Mouse (Mus musculus) midbrain, embryonic 10.5 days (tissue): ENCODE results near the gene Acod1. TPM values are rescaled to one million over a fixed set of nuclear protein-coding genes. Genes with fewer than 3 reads are reported as not detected.

Experiments used
- DNase-seq: peaks from one replicate; pipeline ENCODE4 v3.0.0-alpha.2; 2017; ENCODE audit warnings: low spot score
- H3K27ac ChIP-seq: fragments of 300-500 bp; sonication (generic); replicated peaks from 2 replicates; pipeline ENCODE4 v1.5.1; 2016; ENCODE audit warnings: mild to moderate bottlenecking
- H3K27me3 ChIP-seq: fragments of 300-500 bp; sonication (generic); 2 replicates; pipeline ENCODE4 v1.6.1; 2016; ENCODE audit warnings: low read depth, mild to moderate bottlenecking; ENCODE audit not compliant: poor library complexity, severe bottlenecking
- H3K36me3 ChIP-seq: fragments of 300-500 bp; sonication (generic); 2 replicates; pipeline ENCODE4 v1.6.1; 2016; ENCODE audit warnings: mild to moderate bottlenecking, moderate library complexity
- H3K4me1 ChIP-seq: fragments of 300-500 bp; sonication (generic); 2 replicates; pipeline ENCODE4 v1.6.1; 2016
- H3K4me3 ChIP-seq: fragments of 300-500 bp; sonication (generic); 2 replicates; pipeline ENCODE4 v1.5.1; 2016; ENCODE audit warnings: mild to moderate bottlenecking, moderate library complexity
- H3K9me3 ChIP-seq: fragments of 300-500 bp; sonication (generic); replicated peaks from 2 replicates; pipeline ENCODE4 v1.6.1; 2016; ENCODE audit warnings: mild to moderate bottlenecking
- WGBS: fragments of 180-500 bp; shearing (Covaris S2); methylation state at CpG from one replicate; pipeline ENCODE4 v1.1.7; 2016; 5-methylcytosine and 5-hydroxymethylcytosine counted together
- polyA plus RNA-seq: library from polyadenylated mRNA; unstranded; fragments of >200 nt; fragmentation: Nextera tagmentation; extraction: Ambion mirVana; gene quantifications from 2 replicates; pipeline ENCODE4 v1.2.1, GENCODE M21; 2016

Acod1 gene
- polyA plus RNA-seq, 1 experiment from 2014 or later: not detected

- H3K36me3 ChIP-seq: no peaks in the 10 kb centered on the region
- WGBS: 93% methylated on average over 7 of the region's 7 CpGs
- no peaks in the 10 kb centered on the region for H3K9me3 ChIP-seq
- H3K27ac ChIP-seq: no peak overlapping the region
- H3K27me3 ChIP-seq: no peaks in the 10 kb centered on the region
- no peak overlapping the region for H3K4me3 ChIP-seq
- DNase-seq: no peak
- H3K4me1 ChIP-seq: no peaks in the 10 kb centered on the region
Measured at GRCm38 (mm10) chr14:103056601-103057000, 9.8 kb downstream of the Acod1 start.

- Histone ChIP-seq H3K4me3 (no peak overlapping the region), H3K27me3 (no peaks in the 10 kb centered on the region), H3K27ac (no peak overlapping the region), H3K9me3 (no peaks in the 10 kb centered on the region), H3K4me1 (no peaks in the 10 kb centered on the region), H3K36me3 (no peaks in the 10 kb centered on the region)
- WGBS: 88% methylated on average over 1 of the region's 1 CpGs
- DNase-seq: no peak
Measured at GRCm38 (mm10) chr14:103058998-103059397, 12.2 kb downstream of the Acod1 start.

GRCm38 (mm10) chr14:103059495-103059894 lies 12.7 kb downstream of the Acod1 start:
- Histone ChIP-seq H3K9me3 (no peaks in the 10 kb centered on the region), H3K27ac (no peak overlapping the region), H3K4me3 (no peak overlapping the region), H3K4me1 (no peaks in the 10 kb centered on the region), H3K36me3 (no peaks in the 10 kb centered on the region), H3K27me3 (no peaks in the 10 kb centered on the region)
- WGBS: 85% methylated on average over 10 of the region's 10 CpGs
- DNase-seq: no peak

DNA sequence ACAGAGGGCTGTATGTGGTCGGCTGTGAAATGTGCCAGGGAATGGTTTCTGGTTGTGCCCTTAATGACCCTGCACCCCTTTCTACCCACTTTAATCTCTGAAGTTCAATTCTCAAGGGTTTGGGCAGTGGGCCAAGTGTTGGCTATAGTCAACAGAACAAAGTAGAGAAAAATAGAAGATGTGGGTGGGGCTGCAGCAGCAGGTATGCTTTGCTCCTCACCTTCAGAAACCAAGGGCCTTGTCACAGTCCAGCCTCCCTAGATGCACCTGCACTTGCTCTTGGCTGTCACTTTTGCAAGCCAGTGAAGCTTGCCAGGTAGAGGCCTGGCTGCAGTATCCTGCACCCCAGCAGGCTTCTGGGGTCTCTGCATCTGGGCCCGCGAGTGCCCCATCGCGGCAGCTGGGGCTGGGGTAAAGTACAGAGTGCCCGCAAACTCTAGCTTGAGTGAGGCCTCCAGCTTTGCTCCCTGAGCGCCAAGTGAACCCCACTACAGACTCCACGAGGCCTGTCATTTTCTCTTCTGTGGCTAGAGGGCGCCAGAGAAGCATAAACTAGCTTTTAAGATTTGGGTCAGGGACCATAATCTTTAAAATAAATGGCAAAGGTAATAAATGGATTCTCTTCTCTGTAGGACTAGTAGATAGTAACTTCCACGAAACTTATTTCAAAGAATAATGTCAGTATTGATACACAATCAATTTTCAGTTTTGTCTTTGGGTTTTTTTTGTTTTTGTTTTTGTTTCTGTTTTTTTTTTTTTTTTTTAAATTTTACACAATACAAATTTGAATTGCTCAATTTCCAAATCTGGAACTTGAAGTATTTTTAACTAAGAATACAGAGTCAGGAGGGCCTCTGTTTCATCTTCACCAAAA lies 18.8 kb downstream of the Acod1 start:
- DNase-seq: peak; percentile 60
- Histone ChIP-seq H3K27me3 (no peaks in the 10 kb centered on the region), H3K27ac (no peak overlapping the region), H3K4me1 (peaks cover 9% of the 10 kb centered on the region), H3K9me3 (no peaks in the 10 kb centered on the region), H3K4me3 (no peak overlapping the region), H3K36me3 (no peaks in the 10 kb centered on the region)
- 14% methylated on average over 10 of the region's 10 CpGs for WGBS

DNA sequence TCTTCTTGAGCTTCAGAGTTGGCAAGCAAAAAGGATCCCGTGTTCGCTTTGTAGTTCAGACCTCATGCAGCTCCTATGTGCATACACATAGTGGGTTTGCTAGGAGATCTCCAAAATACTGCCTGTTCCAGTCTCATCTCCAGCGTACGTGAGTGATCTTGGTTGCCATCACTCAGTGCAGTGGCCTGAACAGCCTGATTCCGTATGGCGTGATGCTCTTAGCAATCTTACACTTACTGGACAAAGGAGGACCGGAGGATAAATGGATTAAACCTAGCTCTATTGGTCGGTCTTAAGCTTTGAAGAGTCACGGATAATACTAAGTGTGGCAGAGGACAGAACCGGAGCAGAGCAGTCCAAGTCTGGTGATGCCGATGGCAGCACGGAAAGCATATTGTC lies 22.7 kb downstream of the Acod1 start:
- Histone ChIP-seq H3K4me3 (peak overlapping the region; percentile 66), H3K9me3 (no peaks in the 10 kb centered on the region), H3K27me3 (no peaks in the 10 kb centered on the region), H3K27ac (peak overlapping the region; percentile 89), H3K4me1 (peaks cover 15% of the 10 kb centered on the region), H3K36me3 (peaks cover 27% of the 10 kb centered on the region)
- no peak for DNase-seq
- WGBS: 14% methylated on average over 12 of the region's 12 CpGs

- peaks cover 17% of the 10 kb centered on the region for H3K4me1 ChIP-seq
- peak; percentile 94 for DNase-seq
- H3K27ac ChIP-seq: peak within 1 kb of the TSS; percentile 89
- peak within 1 kb of the TSS; percentile 66 for H3K4me3 ChIP-seq
- H3K36me3 ChIP-seq: peaks cover 33% of the 10 kb centered on the region
- no peaks in the 10 kb centered on the region for H3K9me3 ChIP-seq
- under 1% methylated on average over 65 of the region's 65 CpGs for WGBS
- no peaks in the 10 kb centered on the region for H3K27me3 ChIP-seq
Measured at GRCm38 (mm10) chr14:103069864-103070611, 23.3 kb downstream of the Acod1 start, which contains the start of gene Cln5. TSS of gene Cln5 (plus strand) at chr14:103070216.

DNA sequence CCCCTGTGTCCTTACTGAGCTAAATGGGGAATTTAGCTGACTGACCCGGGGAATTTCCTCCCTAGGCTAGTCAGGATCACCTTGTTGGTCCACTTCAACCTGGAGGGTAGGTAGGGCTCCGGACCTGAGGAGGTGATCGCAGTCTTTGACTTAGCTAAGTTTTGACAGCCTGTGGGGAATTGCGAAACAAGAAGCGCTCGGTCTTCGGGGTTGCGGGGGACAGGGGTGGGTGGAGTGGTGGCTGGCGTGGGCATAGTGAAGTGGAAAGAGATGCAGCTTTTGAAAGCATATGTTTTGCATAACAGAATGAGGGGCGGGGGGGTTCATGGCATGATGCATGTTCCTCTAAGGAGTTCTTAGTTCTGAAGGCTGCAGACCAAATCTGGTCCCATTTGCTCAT lies 24.0 kb downstream of the Acod1 start:
- DNase-seq: peak; percentile 18
- WGBS: 5% methylated on average over 10 of the region's 10 CpGs
- H3K27me3 ChIP-seq: no peaks in the 10 kb centered on the region
- peaks cover 38% of the 10 kb centered on the region for H3K36me3 ChIP-seq
- H3K4me3 ChIP-seq: peak overlapping the region; percentile 66
- H3K27ac ChIP-seq: peak overlapping the region; percentile 89
- H3K9me3 ChIP-seq: no peaks in the 10 kb centered on the region
- peaks cover 20% of the 10 kb centered on the region for H3K4me1 ChIP-seq

DNA sequence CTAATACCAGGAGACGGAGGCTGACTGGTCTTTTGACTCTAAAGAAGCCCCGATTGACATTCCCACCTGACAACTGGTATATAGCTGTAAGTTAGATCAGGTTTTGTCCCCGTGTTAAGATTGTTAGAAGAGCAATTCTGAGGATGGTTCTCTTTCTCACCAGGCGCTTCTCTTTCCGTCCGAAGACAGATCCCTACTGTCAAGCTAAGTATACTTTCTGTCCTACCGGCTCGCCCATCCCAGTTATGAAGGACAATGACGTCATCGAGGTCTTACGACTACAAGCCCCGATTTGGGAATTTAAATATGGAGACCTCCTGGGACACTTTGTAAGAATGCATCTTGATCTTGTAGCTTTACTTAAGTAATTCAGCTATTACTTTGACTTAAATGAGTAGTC lies 24.7 kb downstream of the Acod1 start:
- no peaks in the 10 kb centered on the region for H3K27me3 ChIP-seq
- H3K4me3 ChIP-seq: no peak overlapping the region
- 95% methylated on average over 12 of the region's 12 CpGs for WGBS
- H3K9me3 ChIP-seq: no peaks in the 10 kb centered on the region
- H3K4me1 ChIP-seq: peaks cover 20% of the 10 kb centered on the region
- no peak for DNase-seq
- no peak overlapping the region for H3K27ac ChIP-seq
- H3K36me3 ChIP-seq: peaks cover 45% of the 10 kb centered on the region

- H3K9me3 ChIP-seq: no peaks in the 10 kb centered on the region
- H3K27me3 ChIP-seq: no peaks in the 10 kb centered on the region
- peaks cover 56% of the 10 kb centered on the region for H3K36me3 ChIP-seq
- 93% methylated on average over 4 of the region's 4 CpGs for WGBS
- no peak overlapping the region for H3K27ac ChIP-seq
- peaks cover 20% of the 10 kb centered on the region for H3K4me1 ChIP-seq
- DNase-seq: no peak
- H3K4me3 ChIP-seq: no peak overlapping the region
Measured at GRCm38 (mm10) chr14:103072731-103073130, 26.0 kb downstream of the Acod1 start.

- 89% methylated on average over 8 of the region's 8 CpGs for WGBS
- Histone ChIP-seq H3K27ac (no peak overlapping the region), H3K4me3 (no peak overlapping the region), H3K27me3 (no peaks in the 10 kb centered on the region), H3K9me3 (no peaks in the 10 kb centered on the region), H3K36me3 (peaks cover 66% of the 10 kb centered on the region), H3K4me1 (peaks cover 20% of the 10 kb centered on the region)
- no peak for DNase-seq
Measured at GRCm38 (mm10) chr14:103073825-103074224, 27.0 kb downstream of the Acod1 start.

- H3K27me3 ChIP-seq: no peaks in the 10 kb centered on the region
- H3K4me1 ChIP-seq: peaks cover 13% of the 10 kb centered on the region
- no peak overlapping the region for H3K4me3 ChIP-seq
- H3K36me3 ChIP-seq: peaks cover 75% of the 10 kb centered on the region
- WGBS: 80% methylated on average over 7 of the region's 7 CpGs
- no peak for DNase-seq
- H3K27ac ChIP-seq: no peak overlapping the region
- no peaks in the 10 kb centered on the region for H3K9me3 ChIP-seq
Measured at GRCm38 (mm10) chr14:103075166-103075565, 28.4 kb downstream of the Acod1 start.

- WGBS: 92% methylated on average over 9 of the region's 9 CpGs
- H3K36me3 ChIP-seq: peaks cover 82% of the 10 kb centered on the region
- DNase-seq: no peak
- H3K27me3 ChIP-seq: no peaks in the 10 kb centered on the region
- H3K4me3 ChIP-seq: no peak overlapping the region
- H3K27ac ChIP-seq: no peak overlapping the region
- peaks cover 7% of the 10 kb centered on the region; the same call in 1 of the 2 replicates for H3K4me1 ChIP-seq
- H3K9me3 ChIP-seq: no peaks in the 10 kb centered on the region
Measured at GRCm38 (mm10) chr14:103077272-103078005, 30.7 kb downstream of the Acod1 start.
